Comparison of ENCODE assay signal across 8 mouse cellular contexts in the genomic region with DNA sequence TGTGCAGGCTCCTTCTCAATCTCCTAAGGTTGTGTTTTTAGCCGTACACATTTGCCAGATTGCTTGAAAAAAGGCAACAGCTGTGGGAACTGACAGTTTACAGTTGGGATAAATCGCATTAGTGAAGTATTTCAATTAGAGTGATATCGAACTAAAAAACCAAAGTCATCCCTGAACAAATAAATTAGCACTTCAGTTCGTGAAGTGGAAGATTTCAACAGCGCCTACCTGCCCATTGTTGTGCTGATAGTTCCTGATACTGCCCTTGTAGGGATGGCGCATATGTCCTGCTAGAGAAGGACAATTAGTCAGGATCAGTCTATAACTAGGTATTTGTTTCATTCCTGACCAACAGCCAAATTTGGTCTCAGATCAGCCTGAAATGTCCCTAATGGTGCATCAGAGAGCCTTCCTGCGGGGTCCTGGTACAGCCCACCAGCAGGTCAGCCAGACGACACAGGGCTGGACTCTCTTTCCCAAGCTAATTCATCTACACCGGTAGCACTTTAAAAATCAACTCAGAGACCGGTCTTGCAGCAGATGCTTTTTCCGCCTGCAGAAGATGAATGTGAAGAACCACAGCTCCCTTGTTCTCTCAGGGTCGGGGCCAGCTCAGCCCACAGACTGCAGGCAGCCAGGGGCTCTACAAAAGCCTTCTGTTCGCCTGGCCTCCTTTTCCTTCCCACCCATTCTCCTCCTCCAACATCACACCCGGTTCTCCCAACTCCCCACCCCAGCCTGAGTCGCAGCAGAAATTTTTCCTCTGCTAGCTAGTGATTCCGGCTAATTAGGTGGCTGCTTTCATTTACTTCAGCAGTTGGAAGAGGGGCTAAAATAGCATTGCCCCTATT.
DNase-seq lines count a peak whose midpoint lies in the region; ATAC-seq lines count a peak whose summit lies in the region.

No protein-coding gene starts in this region.

- no peaks in the 10 kb centered on the region for H3K9me3 ChIP-seq in forebrain, embryonic 10.5 days
- H3K9me3 ChIP-seq in heart, embryonic 16.5 days (replicated peaks; ENCODE audit: control insufficient read depth, low read length), result no peaks in the 10 kb centered on the region

- peak overlapping the region; percentile 74 for H3K4me2 ChIP-seq in heart, embryonic 16.5 days (ENCODE audit: low read depth, low read length)

- peak overlapping the region; percentile 43 for H3K4me3 ChIP-seq in forebrain, embryonic 10.5 days
- H3K4me3 ChIP-seq in heart, embryonic 16.5 days (ENCODE audit: low read length), result peak overlapping the region; percentile 45

- H3K36me3 ChIP-seq in forebrain, embryonic 10.5 days (replicated peaks), result no peaks in the 10 kb centered on the region
- no peaks in the 10 kb centered on the region for H3K36me3 ChIP-seq in heart, embryonic 16.5 days (ENCODE audit: control insufficient read depth, insufficient read depth)

- DNase-seq in urinary bladder, postnatal 14 days (ENCODE audit: low spot score), result peak; percentile 14
- DNase-seq in urinary bladder, adult 2 months (ENCODE audit: low spot score), result no peak
- peak; percentile 77 for DNase-seq in forebrain, embryonic 10.5 days (ENCODE audit: extremely low spot score, low spot score)
- DNase-seq in layer of hippocampus, postnatal 36 days, result peak; percentile 80 to 83
- peak; percentile 47 for DNase-seq in lung, postnatal 10 days
- peak; percentile 61 for DNase-seq in right cerebral cortex, postnatal 14 days
- no peak for DNase-seq in thymus, postnatal 36 days

- peak overlapping the region; percentile 80 for H3K27ac ChIP-seq in forebrain, embryonic 10.5 days
- H3K27ac ChIP-seq in heart, embryonic 16.5 days (ENCODE audit: low read length), result no peak overlapping the region; the same call in 1 of the 2 replicates

- no peak; the same call in 1 of the 2 replicates for ATAC-seq in heart, embryonic 16.5 days (replicated peaks; ENCODE audit: extremely low read depth, insufficient read depth, low FRiP score)

- H3K4me1 ChIP-seq in forebrain, embryonic 10.5 days, result peaks cover 62% of the 10 kb centered on the region
- peaks cover 7% of the 10 kb centered on the region for H3K4me1 ChIP-seq in heart, embryonic 16.5 days (ENCODE audit: control insufficient read depth, insufficient read depth, low read length)

- peak overlapping the region; percentile 41 for H3K9ac ChIP-seq in heart, embryonic 16.5 days (ENCODE audit: low read length)

- WGBS in forebrain, embryonic 10.5 days, result 13% methylated on average over 16 of the region's 16 CpGs
- 25% methylated on average over 16 of the region's 16 CpGs for WGBS in heart, embryonic 16.5 days

- peaks cover 70% of the 10 kb centered on the region for H3K27me3 ChIP-seq in forebrain, embryonic 10.5 days (ENCODE audit: poor library complexity, severe bottlenecking)
- H3K27me3 ChIP-seq in heart, embryonic 16.5 days (ENCODE audit: control insufficient read depth, insufficient read depth, low read length), result peaks cover 15% of the 10 kb centered on the region

Comparison
In these comparisons a context has a peak if more than half of its experiments do, and no peak if none do; other contexts are left out.
1. DNase-seq: peak in urinary bladder, postnatal 14 days (single experiment), forebrain, embryonic 10.5 days (single experiment), layer of hippocampus, postnatal 36 days (2 of 2), lung, postnatal 10 days (single experiment) and right cerebral cortex, postnatal 14 days (single experiment); none in urinary bladder, adult 2 months (single experiment) and thymus, postnatal 36 days (0 of 2).